Mouse (Mus musculus) adrenal gland, postnatal 36 days (tissue): ENCODE measurements at regions not wholly inside any gene's neighbourhood (a gene's known extent, or its start where the extent isn't known, plus 50 kb on each side); places are given as distances from the start of the nearest gene placed in this dataset.
"Not testable (repeated sequence)": the region's sequence is repeated elsewhere in the genome, so short reads cannot be mapped to it uniquely, and the experiment has no call there.

Experiments used
- DNase-seq, 2 experiments: peaks; one replicate each; pipeline ENCODE4 v3.0.0; 2021; ENCODE audit warnings: mixed read lengths in 1 of 2

- no peak for DNase-seq
Observed at GRCm38 (mm10) chr7:73608070-73608803, 66.6 kb upstream of the Chd2 start.

GRCm38 (mm10) chr7:73607450-73608005, 65.9 kb upstream of the Chd2 start:
- DNase-seq, result peak in 1 of 2 experiments; percentile 11

GRCm38 (mm10) chr7:73606677-73607449, 65.2 kb upstream of the Chd2 start:
- DNase-seq, result peak; percentile 95 to 96

GRCm38 (mm10) chr7:73604597-73604996, 63.0 kb upstream of the Chd2 start:
- no peak for DNase-seq

- DNase-seq, result no peak
Observed at GRCm38 (mm10) chr7:73602815-73603551, 61.4 kb upstream of the Chd2 start.

- no peak for DNase-seq
Observed at GRCm38 (mm10) chr7:73601336-73601735, 59.7 kb upstream of the Chd2 start.

- no peak for DNase-seq
Observed at GRCm38 (mm10) chr7:73600776-73601175, 59.1 kb upstream of the Chd2 start.

- not testable (repeated sequence) for DNase-seq
Observed at GRCm38 (mm10) chr7:73600003-73600385, 58.4 kb upstream of the Chd2 start.

GRCm38 (mm10) chr7:73599354-73600002, 57.8 kb upstream of the Chd2 start:
- DNase-seq, result no peak

- no peak for DNase-seq
Observed at GRCm38 (mm10) chr7:73597968-73598367, 56.3 kb upstream of the Chd2 start.

GRCm38 (mm10) chr7:73596866-73597840, 55.5 kb upstream of the Chd2 start:
- DNase-seq, result no peak

- DNase-seq, result no peak
Observed at GRCm38 (mm10) chr7:73596415-73596814, 54.8 kb upstream of the Chd2 start.

GRCm38 (mm10) chr7:73595860-73596259, 54.2 kb upstream of the Chd2 start:
- no peak for DNase-seq

GRCm38 (mm10) chr7:73595140-73595825, 53.7 kb upstream of the Chd2 start:
- peak; percentile 93 to 95 for DNase-seq

GRCm38 (mm10) chr7:73594492-73595139, 53.0 kb upstream of the Chd2 start:
- peak in 1 of 2 experiments; percentile 63 for DNase-seq

GRCm38 (mm10) chr7:73593645-73594385, 52.2 kb upstream of the Chd2 start:
- DNase-seq, result no peak

- no peak for DNase-seq
Observed at GRCm38 (mm10) chr7:73592857-73593256, 51.2 kb upstream of the Chd2 start.
